Mouse (Mus musculus) B cell, adult 62 days (primary cell): Measurements from ENCODE around the gene Trat1. TPM values are rescaled to one million over a fixed set of nuclear protein-coding genes. Genes with fewer than 3 reads are reported as not detected.

ENCODE experiments used
- total RNA-seq: library from RNA; stranded (reverse); gene quantifications from 4 replicates; pipeline ENCODE4 v1.2.4, GENCODE M21; 2023

The Trat1 gene
- total RNA-seq: 0.30 to 1.6 TPM (median 0.98 TPM) in 3 of 4 replicates, not detected in the other

DNA sequence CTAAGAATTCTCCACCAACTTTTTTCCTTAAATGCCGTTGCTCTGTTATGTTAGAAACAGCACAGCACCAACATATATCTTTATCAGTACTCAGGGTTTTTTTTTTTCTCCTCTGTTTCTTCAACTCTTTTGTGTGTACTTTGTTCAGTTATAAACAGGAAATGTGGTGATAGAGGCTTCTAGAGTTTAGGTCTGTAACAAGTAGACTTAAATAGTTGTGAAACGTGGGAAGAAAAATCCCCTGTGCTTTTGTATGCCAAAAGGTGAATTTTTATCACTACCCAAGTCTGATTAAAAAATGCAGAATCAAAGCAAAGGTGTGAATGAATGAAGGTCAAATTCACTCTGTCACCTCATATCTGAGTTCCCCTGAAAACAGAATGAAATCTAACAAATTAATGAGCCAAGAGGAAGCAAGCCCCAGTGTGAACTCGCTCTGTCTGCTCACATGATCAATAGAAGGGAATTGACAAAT is at the start of gene Trat1:
TSS of gene Trat1 (minus strand) at position 51 of the 475 bp plus-strand sequence.

DNA sequence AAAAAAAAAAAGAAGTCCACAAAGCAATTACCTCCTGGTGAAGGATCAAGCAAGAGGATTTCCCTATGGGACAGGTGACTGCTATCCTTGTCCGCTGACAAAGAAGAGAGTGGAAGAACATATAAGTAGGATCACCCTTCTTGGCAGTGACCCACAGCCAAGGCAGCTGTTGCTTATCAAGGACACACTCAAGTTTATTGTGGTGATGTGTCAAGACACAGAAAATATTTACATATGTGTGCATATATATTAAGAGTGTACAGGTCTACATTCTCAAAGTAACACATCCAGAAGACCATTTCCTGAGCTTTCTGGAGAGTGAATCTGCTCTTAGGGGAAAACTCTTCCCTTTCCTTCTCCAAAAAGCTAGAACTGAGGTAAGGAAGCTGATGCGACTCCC is 44.9 kb upstream of the Trat1 start, which contains the start of gene Retnlb:
TSS of gene Retnlb (plus strand) at position 162 of the 400 bp plus-strand sequence.

Other genes with a start within 250 kb of the Trat1 start
- not detected in 4 replicates for gene Retnlb, start 44.8 kb upstream of the Trat1 start, total RNA-seq
- gene Retnla, start 70.5 kb upstream of the Trat1 start, total RNA-seq: not detected in 4 replicates
- gene Retnlg, start 100.6 kb upstream of the Trat1 start, total RNA-seq: 1.5 to 2.1 TPM (median 1.8 TPM) in 4 replicates
- gene Dzip3, start 222.1 kb upstream of the Trat1 start, total RNA-seq: 11.8 to 17.2 TPM (median 12.7 TPM) in 4 replicates
- 5.3 to 8.5 TPM (median 6.3 TPM) in 4 replicates for gene Cip2a, start 222.2 kb upstream of the Trat1 start, total RNA-seq